Comparison of ENCODE assay signal across 7 mouse cellular contexts in the genomic region with DNA sequence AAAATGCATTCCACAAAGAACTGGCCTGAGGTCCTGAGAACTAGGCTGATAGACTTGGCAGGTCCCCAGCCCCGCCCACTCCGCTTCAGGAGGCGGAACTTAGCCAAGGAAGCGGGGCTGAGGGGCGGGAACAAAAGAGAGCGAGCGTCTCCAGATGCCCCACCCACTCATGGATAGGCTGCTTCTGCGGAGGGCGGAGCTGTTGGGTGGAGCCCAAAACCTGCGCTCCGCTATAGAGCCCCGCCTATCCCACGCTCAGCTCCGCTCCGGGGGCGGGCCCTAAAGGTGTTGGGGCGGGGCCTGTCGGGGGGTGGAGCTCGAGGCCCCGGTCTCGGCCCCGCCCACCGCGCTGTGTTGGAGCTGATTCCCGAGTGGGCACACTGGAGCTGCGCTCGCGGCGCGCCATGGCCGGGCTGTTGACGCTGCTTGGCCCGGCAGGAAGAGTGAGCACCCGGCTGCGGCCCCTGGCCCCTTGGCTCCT. TPM values are rescaled to one million over a fixed set of nuclear protein-coding genes. Genes with fewer than 3 reads are reported as not detected.
DNase-seq lines count a peak whose midpoint lies in the region; ATAC-seq and TF ChIP-seq lines count a peak whose summit lies in the region.

A gene (plus strand): TSS at position 308 of the 481 bp plus-strand sequence.

- H3K27me3 ChIP-seq in embryonic facial prominence, embryonic 10.5 days (replicated peaks; ENCODE audit: low read depth, poor library complexity, severe bottlenecking): peaks cover 10% of the 10 kb centered on the region; the same call in 1 of the 2 replicates
- no peaks in the 10 kb centered on the region for H3K27me3 ChIP-seq in intestine, postnatal 0 days (replicated peaks; ENCODE audit: control insufficient read depth, insufficient read depth, low read length)
- no peaks in the 10 kb centered on the region; the same call in 1 of the 2 replicates for H3K27me3 ChIP-seq in midbrain, embryonic 12.5 days
- H3K27me3 ChIP-seq in small intestine, adult 2 months (ENCODE audit: control insufficient read depth, insufficient read depth, low read length): no peaks in the 10 kb centered on the region

- peak; percentile 98 for DNase-seq in adrenal gland, postnatal 10 days
- DNase-seq in embryonic facial prominence, embryonic 10.5 days (ENCODE audit: low spot score): peak; percentile 97
- DNase-seq in gonadal fat pad, adult 2 months (ENCODE audit: low read depth): peak; percentile 60
- peak; percentile 97 for DNase-seq in left cerebral cortex, postnatal 4 days

- peak within 1 kb of the TSS; percentile 89 for H3K4me2 ChIP-seq in intestine, postnatal 0 days (replicated peaks; ENCODE audit: low read depth)
- peak within 1 kb of the TSS; percentile 93 for H3K4me2 ChIP-seq in midbrain, embryonic 12.5 days (replicated peaks)

- H3K4me3 ChIP-seq in embryonic facial prominence, embryonic 10.5 days: peak within 1 kb of the TSS; percentile 81
- H3K4me3 ChIP-seq in intestine, postnatal 0 days (ENCODE audit: low read depth, low read length): peak within 1 kb of the TSS; percentile 89
- H3K4me3 ChIP-seq in midbrain, embryonic 12.5 days: peak within 1 kb of the TSS; percentile 65
- peak within 1 kb of the TSS; percentile 97 for H3K4me3 ChIP-seq in small intestine, adult 2 months (ENCODE audit: low read depth, low read length)

- peak within 1 kb of the TSS; percentile 86 for H3K27ac ChIP-seq in embryonic facial prominence, embryonic 10.5 days (replicated peaks)
- peak within 1 kb of the TSS; percentile 52; the same call in 1 of the 2 replicates for H3K27ac ChIP-seq in intestine, postnatal 0 days (ENCODE audit: low read depth, low read length)
- H3K27ac ChIP-seq in midbrain, embryonic 12.5 days (replicated peaks): peak within 1 kb of the TSS; percentile 60
- peak within 1 kb of the TSS; percentile 38; the same call in 1 of the 2 replicates for H3K27ac ChIP-seq in small intestine, adult 2 months (ENCODE audit: insufficient read depth, low read depth, low read length)

- peak within 1 kb of the TSS; percentile 75 for H3K9ac ChIP-seq in intestine, postnatal 0 days (ENCODE audit: low read depth, low read length)
- peak within 1 kb of the TSS; percentile 68 for H3K9ac ChIP-seq in midbrain, embryonic 12.5 days (replicated peaks)

- no peaks in the 10 kb centered on the region for H3K9me3 ChIP-seq in embryonic facial prominence, embryonic 10.5 days
- no peaks in the 10 kb centered on the region for H3K9me3 ChIP-seq in intestine, postnatal 0 days (ENCODE audit: control insufficient read depth)
- H3K9me3 ChIP-seq in midbrain, embryonic 12.5 days: no peaks in the 10 kb centered on the region

- 1% methylated on average over 35 of the region's 35 CpGs for WGBS in embryonic facial prominence, embryonic 10.5 days
- under 1% methylated on average over 35 of the region's 35 CpGs for WGBS in intestine, postnatal 0 days
- WGBS in midbrain, embryonic 12.5 days: under 1% methylated on average over 35 of the region's 35 CpGs
- under 1% methylated on average over 35 of the region's 35 CpGs for WGBS in small intestine, adult 2 months

- H3K36me3 ChIP-seq in embryonic facial prominence, embryonic 10.5 days (replicated peaks): no peaks in the 10 kb centered on the region
- no peaks in the 10 kb centered on the region; the same call in 1 of the 2 replicates for H3K36me3 ChIP-seq in intestine, postnatal 0 days (ENCODE audit: control insufficient read depth, insufficient read depth)
- no peaks in the 10 kb centered on the region for H3K36me3 ChIP-seq in midbrain, embryonic 12.5 days
- H3K36me3 ChIP-seq in small intestine, adult 2 months (ENCODE audit: control insufficient read depth, insufficient read depth, low read length): no peaks in the 10 kb centered on the region

- no peak; the same call in 1 of the 2 replicates for TF ChIP-seq CTCF in intestine, postnatal 0 days (IDR thresholded peaks at IDR 0.05; ENCODE audit: low read depth)
- TF ChIP-seq CTCF in small intestine, adult 2 months (IDR thresholded peaks at IDR 0.05; ENCODE audit: extremely low read depth, insufficient read length, insufficient replicate concordance, low read depth, low read length): no peak

- TF ChIP-seq POLR2A in small intestine, adult 2 months (IDR thresholded peaks at IDR 0.05; ENCODE audit: low read depth, low read length): peak; percentile 74; the same call in 1 of the 2 replicates

- ATAC-seq in intestine, postnatal 0 days: peak; percentile 99
- ATAC-seq in midbrain, embryonic 12.5 days (ENCODE audit: low FRiP score, low read depth): peak; percentile 96

- H3K4me1 ChIP-seq in embryonic facial prominence, embryonic 10.5 days: peaks cover 41% of the 10 kb centered on the region
- no peaks in the 10 kb centered on the region; the same call in 1 of the 2 replicates for H3K4me1 ChIP-seq in intestine, postnatal 0 days (replicated peaks; ENCODE audit: control insufficient read depth, insufficient read depth, low read length)
- H3K4me1 ChIP-seq in midbrain, embryonic 12.5 days: peaks cover 33% of the 10 kb centered on the region
- H3K4me1 ChIP-seq in small intestine, adult 2 months (ENCODE audit: control insufficient read depth, insufficient read depth, insufficient read length, low read length): no peaks in the 10 kb centered on the region; the same call in 1 of the 2 replicates

- intact Hi-C loops in left cerebral cortex, postnatal 4 days (cut with DNase I): no loop called here

RNA-seq across cellular contexts. Expression of the gene that starts here (rescaled TPM):
- total RNA-seq in adrenal gland, postnatal 10 days (2021): 10 to 100 TPM; 24.2 to 39.4 TPM
- polyA plus RNA-seq in embryonic facial prominence, embryonic 10.5 days (2016; fragmentation: Nextera tagmentation; extraction: Ambion mirVana): 25.8 and 27.8 TPM in 2 replicates
- polyA plus RNA-seq in gonadal fat pad, adult 2 months (2012; rRNA removed): 15.4 and 20.1 TPM in 2 replicates
- 11.5 and 12.7 TPM in 2 replicates for polyA plus RNA-seq in intestine, postnatal 0 days (2015; fragmentation: Nextera tagmentation; extraction: Ambion mirVana)
- total RNA-seq in left cerebral cortex, postnatal 4 days (2021): 10 to 100 TPM; 20.7 to 22.8 TPM
- 25.8 and 32.6 TPM in 2 replicates for polyA plus RNA-seq in midbrain, embryonic 12.5 days (2016; fragmentation: Nextera tagmentation; extraction: Ambion mirVana)
- 16.8 and 22.7 TPM in 2 replicates for polyA plus RNA-seq in small intestine, adult 2 months (2012; rRNA removed)

Comparison
In these comparisons a context has a peak if more than half of its experiments do, and no peak if none do; other contexts are left out.
1. Peak in every context shown above with its lines: DNase-seq, ATAC-seq, H3K4me3 ChIP-seq and H3K27ac ChIP-seq.